Mouse (Mus musculus): ENCODE data around the gene Cd46. TPM values are rescaled to one million over a fixed set of nuclear protein-coding genes. Genes with fewer than 3 reads are reported as not detected.

Cd46 gene
- total RNA-seq, 2 experiments from 2014 or later = 5.9 to 33.1 TPM

Other genes with a start within 250 kb of the Cd46 start
- 3.2 and 10.1 TPM in 2 replicates for gene Cd34, start 153.4 kb downstream of the Cd46 start, total RNA-seq (2015; ENCODE audit: low replicate concordance)
- 4.4 and 5.1 TPM in 2 replicates for gene Cd34, start 153.4 kb downstream of the Cd46 start, total RNA-seq (2017; ENCODE audit: low replicate concordance)
- gene Cr1l, start 39.3 kb upstream of the Cd46 start, total RNA-seq (2015; ENCODE audit: low replicate concordance) = 120 and 177 TPM in 2 replicates
- gene Cr1l, start 39.3 kb upstream of the Cd46 start, total RNA-seq (2017; ENCODE audit: low replicate concordance) = 96.5 and 165 TPM in 2 replicates
- 13.0 TPM in 1 of 2 replicates, not detected in the other for gene Cr2, start 84.5 kb upstream of the Cd46 start, total RNA-seq (2015; ENCODE audit: low replicate concordance)
- gene Cr2, start 84.5 kb upstream of the Cd46 start, total RNA-seq (2017; ENCODE audit: low replicate concordance) = 1.2 TPM in 1 of 2 replicates, not detected in the other

Data from erythroid progenitor cell, adult 5-6 weeks (primary cell).